Mouse (Mus musculus) C2C12 (cell line): Measurements from ENCODE around the gene Eif4h.

Experiments
- CTCF ChIP-seq: IDR thresholded peaks from one replicate; pipeline ENCODE4 v1.5.1; 2011; ENCODE audit not compliant: control insufficient read depth, insufficient read depth, insufficient read length
- MAX ChIP-seq: IDR thresholded peaks from one replicate; pipeline ENCODE4 v1.6.1; 2011; ENCODE audit warnings: mild to moderate bottlenecking, control low read depth
- MYOD1 ChIP-seq: IDR thresholded peaks from one replicate; pipeline ENCODE4 v1.6.1; 2011; ENCODE audit warnings: low read depth; ENCODE audit not compliant: control insufficient read depth, insufficient read length
- MYOG ChIP-seq: IDR thresholded peaks from one replicate; pipeline ENCODE4 v1.6.1; 2011; ENCODE audit not compliant: control insufficient read depth, insufficient read length; ENCODE audit errors: extremely low read depth
- USF1 ChIP-seq: IDR thresholded peaks from one replicate; pipeline ENCODE4 v1.6.1; 2011; ENCODE audit warnings: low read depth, mild to moderate bottlenecking, control low read depth, moderate library complexity

GRCm38 (mm10) chr5:134639269-134639682 lies at the start of gene Eif4h:
- TF ChIP-seq CTCF (no peak), MYOG (no peak), USF1 (peak; percentile 79), MYOD1 (no peak), MAX (peak; percentile 95)
